Mouse (Mus musculus): ENCODE measurements around the gene Gm21083. TPM values are rescaled to one million over a fixed set of nuclear protein-coding genes. Genes with fewer than 3 reads are reported as not detected.
"Not testable (repeated sequence)": the region's sequence is repeated elsewhere in the genome, so short reads cannot be mapped to it uniquely, and the experiment has no call there.

The Gm21083 gene
- polyA plus RNA-seq, 1 experiment from 2014 or later: 0.35 TPM

GRCm38 (mm10) chr5:15586351-15586750 is 9.2 kb downstream of the Gm21083 start:
- not testable (repeated sequence) for H3K9ac ChIP-seq (ENCODE audit: low read length); H3K27ac ChIP-seq (replicated peaks in 1 of 2; ENCODE audit: control insufficient read depth in 1 of 2, insufficient read depth in 1 of 2, low read depth in 2 of 2, low read length in 2 of 2); H3K27me3 ChIP-seq (ENCODE audit: control insufficient read depth, insufficient read depth, low read length); H3K4me1 ChIP-seq (ENCODE audit: control insufficient read depth in 2 of 2, insufficient read depth in 2 of 2, low read length in 2 of 2); ATAC-seq (ENCODE audit: insufficient number of reproducible peaks, insufficient read depth, low FRiP score, low read depth); H3K36me3 ChIP-seq (ENCODE audit: control insufficient read depth, insufficient read depth, low read length); H3K9me3 ChIP-seq (ENCODE audit: control insufficient read depth, low read length); H3K4me3 ChIP-seq (ENCODE audit: control insufficient read depth in 1 of 2, insufficient read depth in 1 of 2, low read depth in 1 of 2, low read length in 2 of 2); H3K4me2 ChIP-seq (ENCODE audit: low read length)

- not testable (repeated sequence) for H3K4me2 ChIP-seq (ENCODE audit: low read length); H3K27me3 ChIP-seq (ENCODE audit: control insufficient read depth, insufficient read depth, low read length); H3K9me3 ChIP-seq (ENCODE audit: control insufficient read depth, low read length); ATAC-seq (ENCODE audit: insufficient number of reproducible peaks, insufficient read depth, low FRiP score, low read depth); H3K36me3 ChIP-seq (ENCODE audit: control insufficient read depth, insufficient read depth, low read length); H3K27ac ChIP-seq (replicated peaks in 1 of 2; ENCODE audit: control insufficient read depth in 1 of 2, insufficient read depth in 1 of 2, low read depth in 2 of 2, low read length in 2 of 2); H3K9ac ChIP-seq (ENCODE audit: low read length); H3K4me1 ChIP-seq (ENCODE audit: control insufficient read depth in 2 of 2, insufficient read depth in 2 of 2, low read length in 2 of 2); H3K4me3 ChIP-seq (ENCODE audit: control insufficient read depth in 1 of 2, insufficient read depth in 1 of 2, low read depth in 1 of 2, low read length in 2 of 2)
- 26% methylated on average over 6 of the region's 6 CpGs for WGBS
These were observed 11.2 kb downstream of the Gm21083 start for GRCm38 (mm10) chr5:15588291-15588690.

GRCm38 (mm10) chr5:15590635-15591034 is 13.5 kb downstream of the Gm21083 start:
- not testable (repeated sequence) for H3K9me3 ChIP-seq (ENCODE audit: control insufficient read depth, low read length); H3K4me3 ChIP-seq (ENCODE audit: control insufficient read depth in 1 of 2, insufficient read depth in 1 of 2, low read depth in 1 of 2, low read length in 2 of 2); H3K9ac ChIP-seq (ENCODE audit: low read length); H3K27ac ChIP-seq (replicated peaks in 1 of 2; ENCODE audit: control insufficient read depth in 1 of 2, insufficient read depth in 1 of 2, low read depth in 2 of 2, low read length in 2 of 2); H3K36me3 ChIP-seq (ENCODE audit: control insufficient read depth, insufficient read depth, low read length); H3K4me1 ChIP-seq (ENCODE audit: control insufficient read depth in 2 of 2, insufficient read depth in 2 of 2, low read length in 2 of 2); H3K27me3 ChIP-seq (ENCODE audit: control insufficient read depth, insufficient read depth, low read length); H3K4me2 ChIP-seq (ENCODE audit: low read length)
- ATAC-seq (ENCODE audit: insufficient number of reproducible peaks, insufficient read depth, low FRiP score, low read depth): peak; percentile 47; the same call in 1 of the 2 replicates
- WGBS: 55% methylated on average over 4 of the region's 5 CpGs

- H3K9ac ChIP-seq (ENCODE audit: low read length); H3K4me2 ChIP-seq (ENCODE audit: low read length); H3K27me3 ChIP-seq (ENCODE audit: control insufficient read depth, insufficient read depth, low read length); H3K27ac ChIP-seq (replicated peaks in 1 of 2; ENCODE audit: control insufficient read depth in 1 of 2, insufficient read depth in 1 of 2, low read depth in 2 of 2, low read length in 2 of 2); H3K4me1 ChIP-seq (ENCODE audit: control insufficient read depth in 2 of 2, insufficient read depth in 2 of 2, low read length in 2 of 2); H3K9me3 ChIP-seq (ENCODE audit: control insufficient read depth, low read length); H3K36me3 ChIP-seq (ENCODE audit: control insufficient read depth, insufficient read depth, low read length); H3K4me3 ChIP-seq (ENCODE audit: control insufficient read depth in 1 of 2, insufficient read depth in 1 of 2, low read depth in 1 of 2, low read length in 2 of 2); ATAC-seq (ENCODE audit: insufficient number of reproducible peaks, insufficient read depth, low FRiP score, low read depth): not testable (repeated sequence)
- WGBS: 63% methylated on average over 2 of the region's 2 CpGs
These were observed 14.4 kb downstream of the Gm21083 start for GRCm38 (mm10) chr5:15591577-15591976.

- H3K4me3 ChIP-seq (ENCODE audit: control insufficient read depth in 1 of 2, insufficient read depth in 1 of 2, low read depth in 1 of 2, low read length in 2 of 2); ATAC-seq (ENCODE audit: insufficient number of reproducible peaks, insufficient read depth, low FRiP score, low read depth); H3K36me3 ChIP-seq (ENCODE audit: control insufficient read depth, insufficient read depth, low read length); H3K27ac ChIP-seq (replicated peaks in 1 of 2; ENCODE audit: control insufficient read depth in 1 of 2, insufficient read depth in 1 of 2, low read depth in 2 of 2, low read length in 2 of 2); H3K27me3 ChIP-seq (ENCODE audit: control insufficient read depth, insufficient read depth, low read length); H3K4me2 ChIP-seq (ENCODE audit: low read length); H3K9ac ChIP-seq (ENCODE audit: low read length); H3K4me1 ChIP-seq (ENCODE audit: control insufficient read depth in 2 of 2, insufficient read depth in 2 of 2, low read length in 2 of 2): not testable (repeated sequence)
- H3K9me3 ChIP-seq (ENCODE audit: control insufficient read depth, low read length): peaks cover 18% of the 10 kb centered on the region
These were observed 21.7 kb downstream of the Gm21083 start for GRCm38 (mm10) chr5:15598831-15599230.

GRCm38 (mm10) chr5:15600342-15600741 is 23.2 kb downstream of the Gm21083 start:
- not testable (repeated sequence) for ATAC-seq (ENCODE audit: insufficient number of reproducible peaks, insufficient read depth, low FRiP score, low read depth); H3K27me3 ChIP-seq (ENCODE audit: control insufficient read depth, insufficient read depth, low read length); H3K27ac ChIP-seq (replicated peaks in 1 of 2; ENCODE audit: control insufficient read depth in 1 of 2, insufficient read depth in 1 of 2, low read depth in 2 of 2, low read length in 2 of 2); H3K4me3 ChIP-seq (ENCODE audit: control insufficient read depth in 1 of 2, insufficient read depth in 1 of 2, low read depth in 1 of 2, low read length in 2 of 2); H3K4me1 ChIP-seq (ENCODE audit: control insufficient read depth in 2 of 2, insufficient read depth in 2 of 2, low read length in 2 of 2); H3K36me3 ChIP-seq (ENCODE audit: control insufficient read depth, insufficient read depth, low read length); H3K4me2 ChIP-seq (ENCODE audit: low read length); H3K9ac ChIP-seq (ENCODE audit: low read length)
- WGBS: 39% methylated on average over 4 of the region's 4 CpGs
- peaks cover 15% of the 10 kb centered on the region for H3K9me3 ChIP-seq (ENCODE audit: control insufficient read depth, low read length)

- H3K4me1 ChIP-seq (ENCODE audit: control insufficient read depth in 2 of 2, insufficient read depth in 2 of 2, low read length in 2 of 2); H3K27me3 ChIP-seq (ENCODE audit: control insufficient read depth, insufficient read depth, low read length); H3K9ac ChIP-seq (ENCODE audit: low read length); H3K36me3 ChIP-seq (ENCODE audit: control insufficient read depth, insufficient read depth, low read length); H3K4me2 ChIP-seq (ENCODE audit: low read length); H3K4me3 ChIP-seq (ENCODE audit: control insufficient read depth in 1 of 2, insufficient read depth in 1 of 2, low read depth in 1 of 2, low read length in 2 of 2); H3K27ac ChIP-seq (replicated peaks in 1 of 2; ENCODE audit: control insufficient read depth in 1 of 2, insufficient read depth in 1 of 2, low read depth in 2 of 2, low read length in 2 of 2): not testable (repeated sequence)
- 49% methylated on average over 5 of the region's 5 CpGs for WGBS
- peak; percentile 48; the same call in 1 of the 2 replicates for ATAC-seq (ENCODE audit: insufficient number of reproducible peaks, insufficient read depth, low FRiP score, low read depth)
- peaks cover 17% of the 10 kb centered on the region for H3K9me3 ChIP-seq (ENCODE audit: control insufficient read depth, low read length)
These were observed 24.3 kb downstream of the Gm21083 start for GRCm38 (mm10) chr5:15601481-15601880.

- peak; percentile 66; the same call in 1 of the 2 replicates for ATAC-seq (ENCODE audit: insufficient number of reproducible peaks, insufficient read depth, low FRiP score, low read depth)
- not testable (repeated sequence) for H3K9ac ChIP-seq (ENCODE audit: low read length); H3K4me1 ChIP-seq (ENCODE audit: control insufficient read depth in 2 of 2, insufficient read depth in 2 of 2, low read length in 2 of 2); H3K27ac ChIP-seq (replicated peaks in 1 of 2; ENCODE audit: control insufficient read depth in 1 of 2, insufficient read depth in 1 of 2, low read depth in 2 of 2, low read length in 2 of 2); H3K4me2 ChIP-seq (ENCODE audit: low read length); H3K27me3 ChIP-seq (ENCODE audit: control insufficient read depth, insufficient read depth, low read length); H3K4me3 ChIP-seq (ENCODE audit: control insufficient read depth in 1 of 2, insufficient read depth in 1 of 2, low read depth in 1 of 2, low read length in 2 of 2); H3K36me3 ChIP-seq (ENCODE audit: control insufficient read depth, insufficient read depth, low read length)
- H3K9me3 ChIP-seq (ENCODE audit: control insufficient read depth, low read length): peaks cover 19% of the 10 kb centered on the region
- 62% methylated on average over 3 of the region's 3 CpGs for WGBS
These were observed 24.8 kb downstream of the Gm21083 start for GRCm38 (mm10) chr5:15601960-15602359.

Measured in heart, embryonic 14.5 days (tissue).